Mouse (Mus musculus): ENCODE measurements around the gene Btbd6. TPM values are rescaled to one million over a fixed set of nuclear protein-coding genes. Genes with fewer than 3 reads are reported as not detected.

The Btbd6 gene
- total and polyA plus RNA-seq, 2 experiments = 5.2 to 17.8 TPM

GRCm38 (mm10) chr12:112961428-112961827 is 14.9 kb upstream of the Btbd6 start:
- no peaks in the 10 kb centered on the region for H3K4me1 ChIP-seq (ENCODE audit: control insufficient read depth, insufficient read depth, low read length)
- H3K4me3 ChIP-seq (ENCODE audit: insufficient read depth, low read depth, low read length) = no peak overlapping the region
- no peak for DNase-seq (ENCODE audit: extremely low read depth, low read depth, low spot score)
- 83% methylated on average over 7 of the region's 7 CpGs for WGBS
- peaks cover 23% of the 10 kb centered on the region for H3K36me3 ChIP-seq (ENCODE audit: control insufficient read depth, insufficient read depth, low read length)
- H3K9ac ChIP-seq (ENCODE audit: low read depth, low read length) = no peak overlapping the region
- H3K27ac ChIP-seq (replicated peaks; ENCODE audit: insufficient read depth, low read depth, low read length) = no peak overlapping the region
- H3K27me3 ChIP-seq (ENCODE audit: control insufficient read depth, insufficient read depth, low read length) = no peaks in the 10 kb centered on the region
- no peaks in the 10 kb centered on the region for H3K79me2 ChIP-seq (ENCODE audit: control insufficient read depth, insufficient read depth, low read length)
- TF ChIP-seq POLR2A (IDR thresholded peaks at IDR 0.05; ENCODE audit: extremely low read depth, insufficient read depth, low read length) (no peak), CTCF (IDR thresholded peaks at IDR 0.05; ENCODE audit: low read depth, low read length) (no peak)

DNA sequence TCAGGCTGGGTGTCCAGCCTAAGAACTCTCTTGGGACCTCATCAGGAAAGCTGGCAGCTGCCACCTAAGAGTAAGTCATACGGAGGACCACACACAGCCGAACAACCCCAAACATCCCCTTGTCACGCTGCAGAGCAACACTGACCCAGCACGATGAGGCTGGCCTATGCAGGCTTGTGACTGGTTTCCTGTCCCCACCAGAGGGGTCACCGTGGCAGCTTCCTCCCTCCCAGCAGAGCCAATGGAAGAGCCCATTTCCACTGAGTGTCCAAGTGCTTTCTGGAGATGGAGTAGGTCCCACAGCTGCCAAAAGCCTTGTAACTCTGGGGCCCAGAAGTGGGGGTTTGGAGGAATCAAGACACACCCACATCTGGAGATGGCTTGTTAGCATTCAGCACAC is 14.4 kb upstream of the Btbd6 start:
- Histone ChIP-seq H3K4me1 (ENCODE audit: control insufficient read depth, insufficient read depth, low read length) (no peaks in the 10 kb centered on the region), H3K79me2 (ENCODE audit: control insufficient read depth, insufficient read depth, low read length) (no peaks in the 10 kb centered on the region), H3K36me3 (ENCODE audit: control insufficient read depth, insufficient read depth, low read length) (peaks cover 26% of the 10 kb centered on the region), H3K27ac (replicated peaks; ENCODE audit: insufficient read depth, low read depth, low read length) (no peak overlapping the region), H3K4me3 (ENCODE audit: insufficient read depth, low read depth, low read length) (no peak overlapping the region), H3K27me3 (ENCODE audit: control insufficient read depth, insufficient read depth, low read length) (no peaks in the 10 kb centered on the region), H3K9ac (ENCODE audit: low read depth, low read length) (no peak overlapping the region)
- no peak for TF ChIP-seq CTCF (IDR thresholded peaks at IDR 0.05; ENCODE audit: low read depth, low read length)
- no peak for TF ChIP-seq POLR2A (IDR thresholded peaks at IDR 0.05; ENCODE audit: extremely low read depth, insufficient read depth, low read length)
- no peak for DNase-seq (ENCODE audit: extremely low read depth, low read depth, low spot score)
- WGBS = 74% methylated on average over 5 of the region's 5 CpGs

GRCm38 (mm10) chr12:112965783-112966182 is 10.5 kb upstream of the Btbd6 start:
- TF ChIP-seq CTCF (IDR thresholded peaks at IDR 0.05; ENCODE audit: low read depth, low read length) = no peak
- Histone ChIP-seq H3K4me3 (ENCODE audit: insufficient read depth, low read depth, low read length) (no peak overlapping the region), H3K79me2 (ENCODE audit: control insufficient read depth, insufficient read depth, low read length) (no peaks in the 10 kb centered on the region), H3K4me1 (ENCODE audit: control insufficient read depth, insufficient read depth, low read length) (no peaks in the 10 kb centered on the region), H3K27ac (replicated peaks; ENCODE audit: insufficient read depth, low read depth, low read length) (no peak overlapping the region), H3K27me3 (ENCODE audit: control insufficient read depth, insufficient read depth, low read length) (no peaks in the 10 kb centered on the region), H3K36me3 (ENCODE audit: control insufficient read depth, insufficient read depth, low read length) (peaks cover 43% of the 10 kb centered on the region), H3K9ac (ENCODE audit: low read depth, low read length) (no peak overlapping the region)
- 93% methylated on average over 13 of the region's 13 CpGs for WGBS
- no peak for DNase-seq (ENCODE audit: extremely low read depth, low read depth, low spot score)

GRCm38 (mm10) chr12:112968943-112969342 is 7.3 kb upstream of the Btbd6 start:
- DNase-seq (ENCODE audit: extremely low read depth, low read depth, low spot score) = no peak
- H3K79me2 ChIP-seq (ENCODE audit: control insufficient read depth, insufficient read depth, low read length) = no peaks in the 10 kb centered on the region
- H3K9ac ChIP-seq (ENCODE audit: low read depth, low read length) = no peak overlapping the region
- peaks cover 46% of the 10 kb centered on the region for H3K36me3 ChIP-seq (ENCODE audit: control insufficient read depth, insufficient read depth, low read length)
- TF ChIP-seq CTCF (IDR thresholded peaks at IDR 0.05; ENCODE audit: low read depth, low read length) (no peak), POLR2A (IDR thresholded peaks at IDR 0.05; ENCODE audit: extremely low read depth, insufficient read depth, low read length) (no peak)
- H3K27ac ChIP-seq (replicated peaks; ENCODE audit: insufficient read depth, low read depth, low read length) = no peak overlapping the region
- H3K4me3 ChIP-seq (ENCODE audit: insufficient read depth, low read depth, low read length) = no peak overlapping the region
- 89% methylated on average over 8 of the region's 8 CpGs for whole genome bisulfite sequencing
- H3K27me3 ChIP-seq (ENCODE audit: control insufficient read depth, insufficient read depth, low read length) = no peaks in the 10 kb centered on the region
- no peaks in the 10 kb centered on the region for H3K4me1 ChIP-seq (ENCODE audit: control insufficient read depth, insufficient read depth, low read length)

DNA sequence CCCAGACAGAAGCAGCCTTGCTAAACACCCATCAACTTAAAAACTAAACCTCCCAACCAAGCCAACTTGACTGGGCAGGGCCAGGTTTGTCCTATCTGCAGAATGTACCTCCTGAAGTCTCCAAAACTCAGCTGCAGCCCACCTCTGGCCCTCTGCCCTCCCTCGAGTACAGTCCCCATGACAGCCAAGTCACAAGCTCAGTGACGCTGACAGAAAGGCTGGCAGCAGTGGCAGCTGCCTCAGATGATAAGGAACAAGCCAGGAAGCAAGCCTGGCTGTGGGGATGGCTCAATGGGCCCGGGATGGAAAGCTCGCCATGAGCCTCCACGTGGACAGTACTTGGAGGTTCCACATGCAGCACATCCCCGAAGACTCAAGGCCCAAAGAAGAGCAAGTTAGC is 6.7 kb upstream of the Btbd6 start:
- WGBS = 95% methylated on average over 6 of the region's 6 CpGs
- Histone ChIP-seq H3K4me3 (ENCODE audit: insufficient read depth, low read depth, low read length) (no peak overlapping the region), H3K36me3 (ENCODE audit: control insufficient read depth, insufficient read depth, low read length) (peaks cover 45% of the 10 kb centered on the region), H3K27me3 (ENCODE audit: control insufficient read depth, insufficient read depth, low read length) (no peaks in the 10 kb centered on the region), H3K79me2 (ENCODE audit: control insufficient read depth, insufficient read depth, low read length) (no peaks in the 10 kb centered on the region), H3K4me1 (ENCODE audit: control insufficient read depth, insufficient read depth, low read length) (no peaks in the 10 kb centered on the region), H3K9ac (ENCODE audit: low read depth, low read length) (no peak overlapping the region), H3K27ac (replicated peaks; ENCODE audit: insufficient read depth, low read depth, low read length) (no peak overlapping the region)
- TF ChIP-seq CTCF (IDR thresholded peaks at IDR 0.05; ENCODE audit: low read depth, low read length) = no peak
- DNase-seq (ENCODE audit: extremely low read depth, low read depth, low spot score) = no peak

DNA sequence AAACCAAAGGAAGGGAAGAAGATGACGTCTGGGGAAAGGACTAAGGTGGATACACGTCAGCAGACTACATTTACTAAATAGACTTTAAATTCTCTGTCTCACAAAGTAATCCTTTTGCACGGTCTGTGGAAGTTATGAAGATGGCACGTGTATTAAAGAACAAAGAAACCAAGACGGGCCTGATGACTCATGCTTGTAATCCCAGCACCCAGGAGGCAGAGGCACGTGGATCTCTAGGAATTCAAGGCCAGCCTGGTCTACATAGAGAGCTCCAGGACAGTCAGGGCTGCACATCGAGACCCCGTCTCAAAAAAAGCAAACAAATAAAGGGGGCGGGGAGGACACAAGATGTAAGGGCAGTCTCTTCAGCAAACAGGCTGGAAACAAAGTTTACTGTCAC is 1.5 kb upstream of the Btbd6 start:
- H3K27me3 ChIP-seq (ENCODE audit: control insufficient read depth, insufficient read depth, low read length) = no peaks in the 10 kb centered on the region
- H3K36me3 ChIP-seq (ENCODE audit: control insufficient read depth, insufficient read depth, low read length) = peaks cover 27% of the 10 kb centered on the region
- H3K9ac ChIP-seq (ENCODE audit: low read depth, low read length) = no peak overlapping the region
- WGBS = 86% methylated on average over 9 of the region's 9 CpGs
- DNase-seq (ENCODE audit: extremely low read depth, low read depth, low spot score) = no peak
- no peak overlapping the region for H3K27ac ChIP-seq (replicated peaks; ENCODE audit: insufficient read depth, low read depth, low read length)
- H3K4me1 ChIP-seq (ENCODE audit: control insufficient read depth, insufficient read depth, low read length) = peaks cover 7% of the 10 kb centered on the region
- TF ChIP-seq POLR2A (IDR thresholded peaks at IDR 0.05; ENCODE audit: extremely low read depth, insufficient read depth, low read length) (no peak), CTCF (IDR thresholded peaks at IDR 0.05; ENCODE audit: low read depth, low read length) (no peak)
- H3K4me3 ChIP-seq (ENCODE audit: insufficient read depth, low read depth, low read length) = no peak overlapping the region
- no peaks in the 10 kb centered on the region for H3K79me2 ChIP-seq (ENCODE audit: control insufficient read depth, insufficient read depth, low read length)
